Mouse (Mus musculus) hindbrain, embryonic 15.5 days (tissue): ENCODE results near the gene 9330159F19Rik. TPM values are rescaled to one million over a fixed set of nuclear protein-coding genes. Genes with fewer than 3 reads are reported as not detected.

Experiments
- ATAC-seq: fragments of 200-750 bp; cut with Nextera tagmentation; 2 replicates; pipeline ENCODE4 v1.8.0; 2017; ENCODE audit warnings: low read depth, moderate number of reproducible peaks, moderate TSS enrichment; ENCODE audit not compliant: low FRiP score
- H3K27ac ChIP-seq: fragments of 300-500 bp; sonication (generic); replicated peaks from 2 replicates; pipeline ENCODE4 v1.5.1; 2015; ENCODE audit warnings: mild to moderate bottlenecking, inconsistent platforms
- H3K27me3 ChIP-seq: fragments of 300-500 bp; sonication (generic); 2 replicates; pipeline ENCODE4 v1.6.1; 2015; ENCODE audit warnings: control low read depth, inconsistent platforms
- H3K36me3 ChIP-seq: fragments of 300-500 bp; sonication (generic); 2 replicates; pipeline ENCODE4 v1.6.1; 2015; ENCODE audit warnings: control low read depth, inconsistent platforms
- H3K4me1 ChIP-seq: fragments of 300-500 bp; sonication (generic); replicated peaks from 2 replicates; pipeline ENCODE4 v1.6.1; 2015; ENCODE audit warnings: control low read depth, inconsistent platforms
- H3K4me2 ChIP-seq: fragments of 300-500 bp; sonication (generic); 2 replicates; pipeline ENCODE4 v1.6.1; 2015; ENCODE audit warnings: moderate library complexity, mild to moderate bottlenecking, inconsistent platforms
- H3K4me3 ChIP-seq: fragments of 300-500 bp; sonication (generic); 2 replicates; pipeline ENCODE4 v1.5.1; 2015; ENCODE audit warnings: mild to moderate bottlenecking, inconsistent platforms
- H3K9ac ChIP-seq: fragments of 300-500 bp; sonication (generic); 2 replicates; pipeline ENCODE4 v1.6.1; 2015; ENCODE audit warnings: inconsistent platforms
- H3K9me3 ChIP-seq: fragments of 300-500 bp; sonication (generic); 2 replicates; pipeline ENCODE4 v1.6.1; 2016; ENCODE audit warnings: control low read depth, inconsistent platforms
- WGBS: fragments of 180-500 bp; shearing (Covaris S2); methylation state at CpG from one replicate; pipeline ENCODE4 v1.1.7; 2015; 5-methylcytosine and 5-hydroxymethylcytosine counted together
- polyA plus RNA-seq: library from polyadenylated mRNA; unstranded; fragments of >200 nt; fragmentation: Nextera tagmentation; extraction: Ambion mirVana; gene quantifications from 2 replicates; pipeline ENCODE4 v1.2.1, GENCODE M21; 2015

9330159F19Rik gene
- polyA plus RNA-seq, 1 experiment from 2014 or later: 27.6 TPM

GRCm38 (mm10) chr10:29206730-29207129 is 4.7 kb upstream of the 9330159F19Rik start:
- Histone ChIP-seq H3K4me1 (no peaks in the 10 kb centered on the region), H3K9ac (no peak overlapping the region), H3K27ac (no peak overlapping the region), H3K9me3 (no peaks in the 10 kb centered on the region), H3K4me3 (no peak overlapping the region), H3K36me3 (peaks cover 9% of the 10 kb centered on the region), H3K27me3 (no peaks in the 10 kb centered on the region), H3K4me2 (no peak overlapping the region)
- peak; percentile 55; the same call in 1 of the 2 replicates for ATAC-seq

GRCm38 (mm10) chr10:29208735-29209134 is 2.7 kb upstream of the 9330159F19Rik start:
- Histone ChIP-seq H3K4me3 (no peak overlapping the region), H3K4me2 (no peak overlapping the region), H3K27ac (no peak overlapping the region), H3K36me3 (peaks cover 16% of the 10 kb centered on the region), H3K9me3 (no peaks in the 10 kb centered on the region), H3K4me1 (no peaks in the 10 kb centered on the region; the same call in 1 of the 2 replicates), H3K9ac (no peak overlapping the region), H3K27me3 (no peaks in the 10 kb centered on the region)
- no peak for ATAC-seq
- whole genome bisulfite sequencing: 54% methylated on average over 3 of the region's 3 CpGs

GRCm38 (mm10) chr10:29213534-29214100 is 2.2 kb downstream of the 9330159F19Rik start:
- H3K9ac ChIP-seq: no peak overlapping the region
- H3K4me1 ChIP-seq: no peaks in the 10 kb centered on the region; the same call in 1 of the 2 replicates
- H3K4me3 ChIP-seq: no peak overlapping the region
- H3K4me2 ChIP-seq: no peak overlapping the region
- peaks cover 16% of the 10 kb centered on the region; the same call in 1 of the 2 replicates for H3K36me3 ChIP-seq
- no peaks in the 10 kb centered on the region for H3K9me3 ChIP-seq
- no peaks in the 10 kb centered on the region for H3K27me3 ChIP-seq
- 42% methylated on average over 3 of the region's 3 CpGs for WGBS
- H3K27ac ChIP-seq: no peak overlapping the region
- ATAC-seq: no peak

GRCm38 (mm10) chr10:29216957-29217356 is 5.6 kb downstream of the 9330159F19Rik start:
- no peak for ATAC-seq
- no peak overlapping the region for H3K4me3 ChIP-seq
- no peak overlapping the region for H3K4me2 ChIP-seq
- H3K4me1 ChIP-seq: no peaks in the 10 kb centered on the region; the same call in 1 of the 2 replicates
- no peaks in the 10 kb centered on the region for H3K27me3 ChIP-seq
- H3K36me3 ChIP-seq: peaks cover 15% of the 10 kb centered on the region
- no peak overlapping the region for H3K27ac ChIP-seq
- H3K9me3 ChIP-seq: no peaks in the 10 kb centered on the region
- WGBS: 95% methylated on average over 1 of the region's 1 CpGs
- no peak overlapping the region for H3K9ac ChIP-seq

GRCm38 (mm10) chr10:29217451-29217850 is 6.0 kb downstream of the 9330159F19Rik start:
- Histone ChIP-seq H3K9me3 (no peaks in the 10 kb centered on the region), H3K4me2 (no peak overlapping the region), H3K4me1 (no peaks in the 10 kb centered on the region; the same call in 1 of the 2 replicates), H3K36me3 (peaks cover 18% of the 10 kb centered on the region), H3K27ac (no peak overlapping the region), H3K4me3 (no peak overlapping the region), H3K27me3 (no peaks in the 10 kb centered on the region), H3K9ac (no peak overlapping the region)
- peak; percentile 46; the same call in 1 of the 2 replicates for ATAC-seq
- WGBS: 55% methylated on average over 2 of the region's 2 CpGs

- Histone ChIP-seq H3K9me3 (no peaks in the 10 kb centered on the region), H3K9ac (no peak overlapping the region), H3K4me2 (no peak overlapping the region), H3K4me1 (no peaks in the 10 kb centered on the region), H3K27ac (no peak overlapping the region), H3K36me3 (peaks cover 55% of the 10 kb centered on the region), H3K4me3 (no peak overlapping the region), H3K27me3 (no peaks in the 10 kb centered on the region)
- 92% methylated on average over 4 of the region's 4 CpGs for WGBS
- ATAC-seq: no peak
Measured at GRCm38 (mm10) chr10:29225329-29225728, 13.9 kb downstream of the 9330159F19Rik start.

- Histone ChIP-seq H3K4me2 (no peak overlapping the region), H3K27ac (no peak overlapping the region), H3K4me3 (no peak overlapping the region), H3K9me3 (no peaks in the 10 kb centered on the region), H3K27me3 (no peaks in the 10 kb centered on the region), H3K36me3 (peaks cover 30% of the 10 kb centered on the region), H3K4me1 (no peaks in the 10 kb centered on the region), H3K9ac (no peak overlapping the region)
- ATAC-seq: no peak
- WGBS: 78% methylated on average over 2 of the region's 2 CpGs
Measured at GRCm38 (mm10) chr10:29231208-29231607, 19.8 kb downstream of the 9330159F19Rik start.

Other genes starting within 250 kb of the 9330159F19Rik start
- gene 2310057J18Rik, start 225.3 kb upstream of the 9330159F19Rik start, polyA plus RNA-seq: not detected in 2 replicates
- 108 and 113 TPM in 2 replicates for gene Soga3, start 67.8 kb upstream of the 9330159F19Rik start, polyA plus RNA-seq
- 9.9 and 11.6 TPM in 2 replicates for gene Gm49353, start 12.7 kb upstream of the 9330159F19Rik start, polyA plus RNA-seq
- 31.0 TPM in 2 replicates for gene Echdc1, start 101.6 kb downstream of the 9330159F19Rik start, polyA plus RNA-seq
- gene Rnf146, start 150.8 kb downstream of the 9330159F19Rik start, polyA plus RNA-seq: 77.1 and 79.9 TPM in 2 replicates